Mouse (Mus musculus): ENCODE measurements around the gene B4galt3.

Gene B4galt3

GRCm38 (mm10) chr1:171263666-171264461, 6.3 kb upstream of the B4galt3 start:
- no peak for DNase-seq (ENCODE audit: low spot score)

DNA sequence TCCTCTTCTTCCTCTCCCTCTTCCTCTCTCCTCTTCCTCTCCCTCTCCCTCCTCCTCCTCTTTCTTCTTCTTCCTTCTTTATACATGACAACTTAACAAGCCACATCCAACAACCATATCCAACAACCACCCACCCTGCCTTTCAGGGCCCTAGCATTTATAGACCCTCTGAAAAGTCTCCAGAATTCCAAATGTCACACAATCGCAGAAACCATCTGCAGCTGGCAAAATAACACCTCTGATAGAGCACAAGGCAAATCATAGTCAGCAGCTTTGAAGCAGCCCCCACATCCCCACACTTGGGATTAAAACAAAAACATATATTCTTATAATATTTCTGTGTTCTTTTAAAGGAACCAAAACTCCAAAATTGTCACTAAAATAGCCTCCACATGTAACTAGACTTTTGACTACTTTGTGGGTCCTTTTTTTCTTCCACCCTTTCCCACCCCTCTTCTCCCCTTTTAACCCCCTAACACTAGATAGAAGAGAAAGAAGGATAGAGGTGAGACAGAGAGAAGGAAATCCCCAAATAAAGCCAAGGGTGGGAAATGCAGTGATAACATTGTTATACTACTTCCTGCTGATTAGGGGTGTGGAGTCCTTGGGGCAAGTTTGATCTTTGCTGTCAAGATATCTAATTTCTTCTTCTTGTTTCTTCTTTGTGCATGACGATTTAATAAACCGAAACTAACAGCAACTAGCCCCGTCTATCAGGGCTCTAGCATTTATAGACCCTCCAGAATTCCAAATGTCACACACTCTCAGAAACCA, 4.0 kb upstream of the B4galt3 start:
- no peak for DNase-seq (ENCODE audit: low spot score)

- DNase-seq (ENCODE audit: low spot score) = no peak
Observed at GRCm38 (mm10) chr1:171268341-171268740, 1.8 kb upstream of the B4galt3 start.

DNA sequence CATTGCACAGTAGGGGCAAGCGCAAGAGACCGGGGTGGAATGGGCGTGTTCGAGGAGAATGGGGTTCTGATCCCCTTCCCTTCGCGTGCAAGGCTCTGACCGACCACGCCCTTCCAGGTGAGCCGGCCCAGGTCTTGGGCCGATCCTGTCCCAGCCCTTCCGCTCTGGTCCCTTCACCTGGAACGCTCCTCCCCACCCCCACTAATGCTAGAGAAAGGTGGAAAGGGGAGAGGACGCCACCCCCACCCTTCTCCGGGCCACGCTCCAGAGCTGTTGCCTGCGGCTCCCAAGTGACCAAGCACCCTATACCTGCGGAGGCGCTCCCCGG, 409 bp downstream of the B4galt3 start:
- DNase-seq (ENCODE audit: low spot score) = no peak

- DNase-seq (ENCODE audit: low spot score) = no peak
Observed at GRCm38 (mm10) chr1:171271196-171271595, 1.1 kb downstream of the B4galt3 start.

GRCm38 (mm10) chr1:171271622-171272021, 1.5 kb downstream of the B4galt3 start:
- no peak for DNase-seq (ENCODE audit: low spot score)

GRCm38 (mm10) chr1:171272086-171272485, 2.0 kb downstream of the B4galt3 start:
- no peak for DNase-seq (ENCODE audit: low spot score)

DNA sequence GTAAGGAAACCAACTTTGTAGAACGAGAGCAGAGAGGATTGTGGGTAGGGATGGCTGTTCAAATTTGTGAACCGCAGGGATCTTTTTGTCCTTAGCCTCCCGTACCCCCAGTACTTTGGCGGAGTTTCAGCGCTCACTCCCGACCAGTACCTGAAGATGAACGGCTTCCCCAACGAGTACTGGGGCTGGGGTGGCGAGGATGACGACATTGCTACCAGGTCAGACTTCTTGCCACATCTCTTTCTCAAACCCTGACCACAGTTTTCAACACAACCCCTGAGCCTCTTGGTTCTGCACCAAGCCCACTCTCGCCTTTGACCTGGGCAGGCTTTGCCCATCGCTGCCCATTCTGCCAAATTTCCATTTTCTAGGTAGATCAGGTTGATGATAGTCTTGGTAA, 4.0 kb downstream of the B4galt3 start:
- no peak for DNase-seq (ENCODE audit: low spot score)

- DNase-seq (ENCODE audit: low spot score) = no peak
Observed at GRCm38 (mm10) chr1:171275144-171275734, 5.1 kb downstream of the B4galt3 start.

DNA sequence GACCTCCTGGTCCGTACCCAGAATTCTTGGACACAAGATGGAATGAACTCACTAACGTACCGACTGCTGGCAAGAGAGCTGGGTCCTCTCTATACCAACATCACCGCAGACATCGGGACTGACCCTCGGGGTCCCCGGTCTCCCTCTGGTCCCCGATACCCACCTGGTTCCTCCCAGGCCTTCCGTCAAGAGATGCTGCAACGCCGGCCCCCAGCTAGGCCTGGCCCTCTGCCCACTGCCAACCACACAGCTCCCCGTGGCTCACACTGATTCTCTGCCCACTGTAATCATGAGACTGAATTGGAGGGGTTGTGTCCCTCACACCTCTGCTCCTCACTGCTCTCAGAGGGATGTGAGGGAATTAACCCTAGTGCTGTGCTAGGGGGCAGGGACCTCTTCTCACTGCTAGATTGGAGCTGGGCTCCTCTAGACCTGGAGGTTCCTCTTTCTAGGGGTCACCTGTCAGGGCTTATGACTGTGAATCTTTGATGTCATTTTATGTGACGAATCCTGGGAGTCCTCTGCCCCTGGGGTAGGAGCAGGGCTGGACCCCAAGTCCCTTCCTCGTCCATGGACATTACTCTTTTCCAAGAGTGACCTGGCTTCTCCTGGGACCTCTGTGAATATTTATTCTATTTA, 6.1 kb downstream of the B4galt3 start:
- DNase-seq (ENCODE audit: low spot score) = no peak

DNA sequence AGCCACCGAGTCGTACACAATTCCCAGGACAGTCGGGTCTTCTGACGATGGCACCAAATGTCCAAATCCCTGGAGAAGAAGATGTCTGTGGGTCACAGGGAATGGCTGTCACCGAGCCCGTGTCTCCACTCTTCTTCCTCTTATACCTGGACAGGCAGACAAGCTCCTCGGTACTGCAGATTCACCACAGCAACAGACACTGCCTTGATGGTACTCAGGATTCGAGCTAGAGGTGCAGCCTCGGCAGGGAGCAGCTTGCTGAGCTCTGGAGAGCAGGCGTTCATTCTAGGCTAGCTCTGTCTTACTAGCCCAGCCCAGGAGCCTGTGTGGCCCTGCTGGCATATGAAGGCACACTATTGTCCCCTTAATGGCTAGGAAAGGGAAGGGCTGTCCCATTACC, 7.6 kb downstream of the B4galt3 start:
- no peak for DNase-seq (ENCODE audit: low spot score)

DNA sequence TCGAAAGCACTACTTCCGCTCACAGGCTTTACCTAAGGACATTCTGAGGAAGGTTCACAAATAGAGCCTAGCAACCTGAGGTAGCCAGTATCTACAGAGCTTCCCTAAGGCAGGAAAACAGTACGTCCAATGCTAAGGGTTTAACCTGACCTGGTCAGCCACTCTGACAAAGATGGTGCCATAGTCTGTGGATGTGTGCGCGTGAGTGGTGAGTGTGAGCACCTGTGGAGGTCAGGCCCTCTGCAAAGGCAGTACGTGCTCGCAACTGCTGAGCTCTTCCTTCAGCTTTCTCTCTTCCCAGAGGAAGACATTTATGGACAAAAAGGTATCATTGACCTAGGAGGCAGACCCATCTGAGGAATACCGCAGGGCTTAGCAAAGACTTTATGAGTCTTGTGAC, 8.3 kb downstream of the B4galt3 start:
- no peak for DNase-seq (ENCODE audit: low spot score)

DNA sequence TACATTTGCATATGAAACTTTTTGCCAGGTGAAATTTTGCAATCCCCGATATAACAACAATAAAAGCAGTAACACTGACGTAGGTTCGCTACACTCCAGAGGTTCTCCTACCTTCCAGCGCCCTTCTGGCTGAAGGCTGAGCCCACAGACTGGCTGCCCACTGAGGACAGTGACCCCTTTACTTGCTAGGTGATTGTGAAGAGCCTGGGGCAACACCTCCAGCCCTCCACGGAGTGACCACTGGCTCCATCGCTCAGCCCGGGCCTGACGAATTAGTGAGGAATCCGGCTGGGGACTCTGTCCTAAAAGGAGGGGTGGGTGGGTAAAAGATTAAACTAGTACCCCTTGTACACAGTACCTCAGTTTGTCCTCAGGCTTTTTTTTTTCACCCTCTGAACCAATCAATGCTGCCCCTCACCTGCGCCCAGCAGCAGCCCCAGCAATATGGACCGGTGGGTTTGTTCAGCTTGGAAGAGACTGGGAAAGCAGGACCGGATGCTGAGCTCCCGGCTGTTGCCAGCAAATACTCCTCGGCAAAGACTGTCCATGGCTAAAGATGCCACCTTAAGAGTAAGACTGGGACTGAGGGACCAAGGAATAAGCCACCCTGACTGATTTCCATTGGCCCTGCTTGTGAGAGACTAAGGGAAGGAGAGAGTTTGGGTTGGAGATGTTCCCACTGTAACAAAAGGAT, 9.0 kb downstream of the B4galt3 start:
- no peak for DNase-seq (ENCODE audit: low spot score)

GRCm38 (mm10) chr1:171279721-171280120, 9.6 kb downstream of the B4galt3 start:
- no peak for DNase-seq (ENCODE audit: low spot score)

DNA sequence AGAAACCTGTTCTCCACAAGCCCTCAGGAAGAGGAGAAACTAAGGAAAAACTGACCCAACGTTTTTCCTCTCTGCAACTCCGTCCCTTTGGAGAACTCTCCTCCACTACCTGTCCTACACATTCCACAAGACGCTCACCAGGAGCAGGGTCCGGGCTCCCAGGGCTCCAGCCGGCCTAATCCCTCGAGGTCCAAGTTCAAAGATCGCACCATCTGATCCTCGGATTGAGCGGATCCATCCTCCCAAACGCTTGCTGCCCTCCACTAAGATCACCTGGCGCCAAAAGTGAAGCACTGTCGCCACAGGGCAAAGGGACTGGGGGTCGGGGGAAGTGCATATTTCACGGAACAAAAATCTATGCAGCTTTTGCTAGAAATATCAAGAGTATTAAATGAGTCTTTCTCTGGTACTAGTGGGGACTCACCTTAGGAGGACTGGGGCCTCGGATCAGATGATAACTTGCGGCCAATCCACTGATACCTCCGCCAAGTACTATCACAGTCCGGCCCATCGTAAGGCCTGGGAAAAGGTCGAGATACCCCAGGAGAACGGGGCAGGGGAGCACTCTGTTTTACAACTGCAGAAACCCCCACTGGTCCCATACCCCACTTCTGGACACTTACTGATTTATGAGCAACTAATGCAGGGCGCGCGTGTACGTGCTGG, 10.3 kb downstream of the B4galt3 start:
- DNase-seq (ENCODE audit: low spot score) = no peak

DNA sequence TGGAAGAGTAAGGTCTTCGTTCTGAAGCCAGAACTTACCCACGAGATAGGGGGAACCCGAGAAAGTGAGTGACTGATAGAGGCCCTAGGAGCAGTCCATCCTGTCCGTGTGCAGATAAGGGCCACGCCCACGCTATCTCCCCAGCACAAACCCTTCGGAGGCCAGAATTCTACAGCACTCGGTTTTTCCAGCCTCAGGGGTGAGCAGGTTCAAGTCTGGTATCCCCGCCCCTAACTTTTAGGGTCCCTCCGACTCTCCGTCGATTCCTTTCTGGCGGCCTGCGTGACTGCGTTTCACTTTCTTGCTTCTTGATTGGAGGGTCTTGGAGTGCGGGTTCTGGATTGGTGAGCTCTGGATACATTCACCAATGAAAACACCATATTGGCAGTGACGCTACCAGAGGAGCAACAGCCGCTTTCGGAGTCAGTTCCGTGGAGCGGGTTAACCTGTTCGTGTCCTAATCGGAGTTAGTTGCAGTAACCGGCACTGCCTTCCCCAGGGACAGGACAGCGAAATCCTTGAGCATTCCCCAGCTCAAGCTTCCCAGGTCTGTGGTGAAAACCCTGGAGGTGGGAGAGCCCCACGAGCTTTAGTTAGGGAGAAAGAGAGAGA, 10.9 kb downstream of the B4galt3 start, which contains the start of gene Ppox:
Ppox (minus strand) TSS at position 271 of the 612 bp plus-strand sequence.
- peak; percentile 96 for DNase-seq (ENCODE audit: low spot score)

- peak; percentile 87 for DNase-seq (ENCODE audit: low spot score)
Observed at GRCm38 (mm10) chr1:171281528-171281923, 11.4 kb downstream of the B4galt3 start.

DNA sequence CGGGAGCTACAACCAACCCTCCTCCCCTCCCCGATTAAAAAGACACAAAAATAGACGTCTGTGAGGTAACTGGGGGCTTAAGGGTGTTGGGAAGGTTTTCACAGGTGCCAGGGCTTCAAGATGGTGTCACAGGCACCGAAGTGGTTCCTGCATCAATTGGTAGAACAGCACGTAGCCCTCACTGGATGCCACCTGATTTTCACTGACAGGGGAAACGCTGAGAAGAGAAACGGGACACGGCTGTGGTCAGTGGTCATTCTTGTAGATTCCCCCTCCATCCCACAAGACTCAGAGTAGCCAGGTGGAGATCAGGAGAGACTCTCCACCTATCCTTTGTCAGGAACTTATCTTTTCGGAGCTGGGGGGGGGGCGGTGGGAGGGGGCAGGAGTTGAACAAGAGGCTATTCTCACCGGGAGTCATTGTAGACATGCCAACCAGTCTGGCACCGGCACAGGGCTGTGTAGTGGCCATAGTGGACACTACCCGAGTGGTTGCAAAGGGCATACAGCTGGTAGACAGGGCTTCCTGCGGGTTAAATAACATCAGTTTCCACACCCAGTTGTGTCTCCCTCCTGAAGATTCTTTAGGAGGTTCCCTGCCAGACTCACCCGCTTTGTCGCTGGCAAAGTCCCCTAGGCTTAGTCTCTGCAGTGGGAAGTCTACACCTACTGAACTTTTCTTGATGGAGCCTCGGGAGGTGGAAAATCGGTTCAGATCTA, 12.1 kb downstream of the B4galt3 start:
- DNase-seq (ENCODE audit: low spot score) = no peak

DNA sequence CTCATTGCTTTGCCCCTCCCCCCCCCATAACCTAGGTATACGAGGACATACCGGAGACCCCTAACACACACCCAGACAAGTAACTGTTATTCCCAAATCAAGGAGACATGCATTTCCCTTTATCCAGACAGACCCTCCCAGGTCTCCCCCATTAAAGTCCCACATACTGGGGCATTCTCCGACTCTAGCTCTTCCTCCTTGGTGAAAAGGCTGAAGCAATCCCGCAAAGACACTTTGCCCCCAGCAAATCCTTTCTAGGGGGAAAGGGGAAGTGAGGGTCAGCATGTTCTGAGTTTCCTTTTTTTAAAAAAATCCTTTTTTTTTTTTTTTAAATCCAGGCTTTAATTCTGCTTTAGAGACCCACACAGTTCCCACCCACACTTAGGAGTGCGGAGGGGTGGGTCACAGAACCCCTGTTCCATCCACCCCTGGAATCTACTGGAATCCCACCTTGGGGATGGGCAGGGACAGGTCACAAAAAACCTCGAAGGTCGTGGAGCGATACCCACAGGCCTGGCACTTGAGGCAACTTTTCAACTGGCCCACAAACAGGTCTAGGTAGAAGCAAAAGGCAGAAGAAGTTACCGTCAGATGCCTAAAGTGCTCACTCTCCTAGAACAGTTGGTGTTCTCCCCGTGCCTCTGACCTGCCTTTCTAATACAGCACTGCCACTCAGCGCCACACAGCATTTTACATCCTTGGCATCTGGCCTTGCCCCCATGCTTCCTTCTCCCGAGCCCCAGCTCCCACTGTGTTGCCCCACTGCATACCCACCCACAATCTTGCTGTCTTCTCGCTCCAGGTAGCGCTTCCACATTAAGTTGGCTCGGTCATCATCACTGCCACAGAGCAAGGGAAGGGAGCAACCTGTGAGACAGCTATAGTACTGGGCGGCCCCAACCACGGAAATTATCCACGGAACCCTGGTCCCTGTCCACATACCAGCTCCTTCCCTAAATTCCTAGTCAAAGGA, 13.3 kb downstream of the B4galt3 start:
- DNase-seq (ENCODE audit: low spot score) = no peak

All from layer of hippocampus, adult 9-10 months (tissue).